Mouse (Mus musculus): ENCODE results near the gene Ttll11.

DNA sequence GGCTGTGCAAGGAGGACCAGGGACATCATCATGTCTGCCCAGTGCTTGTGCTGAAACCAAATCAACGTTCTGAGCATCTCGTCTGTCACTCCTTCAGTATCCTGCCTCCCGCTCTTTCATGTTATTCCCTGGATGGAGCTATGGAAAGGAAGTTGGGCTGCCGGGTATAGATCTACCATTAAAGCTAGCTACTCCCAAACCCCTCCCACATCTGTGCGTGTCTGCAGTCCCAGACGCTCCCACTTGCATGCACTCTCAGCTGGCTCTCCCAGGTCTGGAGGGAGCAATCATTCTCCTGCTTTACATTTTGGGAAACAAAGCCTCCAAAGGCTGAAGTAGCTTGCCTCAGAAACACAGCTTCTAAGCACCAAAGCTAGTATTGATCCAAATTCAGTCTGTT lies 146.2 kb downstream of the Ttll11 start:
- TF ChIP-seq CTCF (IDR thresholded peaks at IDR 0.05; ENCODE audit: extremely low read depth, insufficient read length, insufficient replicate concordance, low read depth, low read length), result no peak
- no peak for TF ChIP-seq POLR2A (IDR thresholded peaks at IDR 0.05; ENCODE audit: low read depth, low read length)
